Mouse (Mus musculus): ENCODE results near the gene Rtcb.

The Rtcb gene

DNA sequence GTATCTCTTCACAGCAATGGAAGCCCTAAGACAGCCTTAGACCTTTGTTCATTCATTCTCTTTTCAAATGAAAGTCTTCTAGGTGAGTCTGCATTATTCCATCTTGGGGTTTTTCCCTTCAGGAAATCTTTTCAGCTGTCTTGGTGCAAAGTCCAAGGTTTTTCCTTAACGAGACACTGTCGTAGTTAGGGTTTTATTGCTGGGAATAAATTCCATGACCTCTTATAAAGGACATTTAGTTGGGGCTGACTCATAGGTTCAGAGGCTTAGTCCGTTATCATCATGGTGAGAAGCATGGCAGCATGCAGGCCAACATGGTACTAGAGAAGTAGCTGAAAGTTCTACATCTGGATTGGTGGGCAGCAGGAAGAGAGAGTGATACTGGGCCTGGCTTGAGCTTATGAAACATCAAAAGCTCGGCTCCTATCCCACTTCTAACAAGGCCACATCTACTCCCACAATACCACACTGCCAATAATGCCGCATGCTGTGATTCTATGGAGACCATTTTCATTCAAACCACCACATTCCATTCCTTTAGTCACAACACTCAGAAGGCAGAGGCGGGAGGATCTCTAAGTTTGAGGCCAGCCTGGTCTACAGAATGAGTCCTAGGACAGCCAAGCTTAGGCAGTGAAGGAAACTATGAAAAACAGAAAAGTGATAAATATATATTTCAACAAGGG lies 21.2 kb downstream of the Rtcb start:
- DNase-seq, result no peak

DNA sequence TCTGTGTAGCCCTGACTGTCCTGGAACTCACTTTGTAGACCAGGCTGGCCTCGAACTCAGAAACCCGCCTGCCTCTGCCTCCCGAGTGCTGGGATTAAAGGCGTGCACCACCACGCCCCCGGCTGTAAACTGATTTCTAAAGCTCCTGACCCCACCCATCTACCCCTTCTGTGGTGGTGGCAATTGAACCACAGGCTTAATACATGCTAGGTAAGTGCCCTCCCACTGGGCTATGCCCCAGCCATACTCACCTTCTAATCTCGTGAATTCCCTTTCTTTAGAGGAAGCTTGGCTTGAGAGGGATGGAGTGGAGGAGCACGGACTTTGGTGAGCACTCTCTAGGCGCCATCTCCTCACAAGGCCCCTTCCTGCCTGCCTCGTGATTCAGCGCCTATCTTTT lies 27.7 kb downstream of the Rtcb start:
- DNase-seq, result no peak

GRCm38 (mm10) chr10:85929208-85929591 lies 28.4 kb downstream of the Rtcb start:
- no peak for DNase-seq

DNA sequence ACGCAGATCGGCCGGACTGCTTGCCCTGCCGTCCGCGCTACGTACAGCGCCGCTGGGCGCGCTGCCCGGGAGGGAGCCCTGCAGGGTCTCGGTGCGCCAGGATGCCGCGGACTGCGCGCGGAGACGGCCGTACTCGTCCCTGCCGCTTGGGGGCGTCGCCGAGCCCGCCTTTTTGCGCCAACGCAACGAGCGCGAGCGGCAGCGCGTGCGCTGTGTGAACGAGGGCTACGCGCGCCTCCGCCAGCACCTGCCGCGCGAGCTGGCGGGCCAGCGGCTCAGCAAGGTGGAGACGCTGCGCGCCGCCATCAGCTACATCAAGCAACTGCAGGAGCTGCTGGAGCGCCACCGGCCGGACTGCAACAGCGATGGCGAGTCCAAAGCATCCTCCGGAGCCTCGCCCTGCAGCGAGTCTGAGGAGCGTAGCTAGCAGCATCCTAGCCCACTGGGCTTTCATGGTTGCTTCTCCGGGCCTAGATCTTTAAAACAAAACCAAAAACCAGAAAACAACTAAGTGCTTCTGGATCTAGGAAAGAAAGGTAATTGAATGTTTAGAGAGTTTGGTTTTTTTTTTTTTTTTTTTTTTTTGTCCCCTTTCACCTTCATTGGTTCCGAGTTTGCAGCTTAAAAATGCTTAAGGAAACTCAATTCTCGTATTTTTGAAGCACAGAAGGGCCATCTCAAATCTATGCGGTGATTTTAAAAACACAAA lies 29.0 kb downstream of the Rtcb start:
- DNase-seq, result peak; percentile 90

DNA sequence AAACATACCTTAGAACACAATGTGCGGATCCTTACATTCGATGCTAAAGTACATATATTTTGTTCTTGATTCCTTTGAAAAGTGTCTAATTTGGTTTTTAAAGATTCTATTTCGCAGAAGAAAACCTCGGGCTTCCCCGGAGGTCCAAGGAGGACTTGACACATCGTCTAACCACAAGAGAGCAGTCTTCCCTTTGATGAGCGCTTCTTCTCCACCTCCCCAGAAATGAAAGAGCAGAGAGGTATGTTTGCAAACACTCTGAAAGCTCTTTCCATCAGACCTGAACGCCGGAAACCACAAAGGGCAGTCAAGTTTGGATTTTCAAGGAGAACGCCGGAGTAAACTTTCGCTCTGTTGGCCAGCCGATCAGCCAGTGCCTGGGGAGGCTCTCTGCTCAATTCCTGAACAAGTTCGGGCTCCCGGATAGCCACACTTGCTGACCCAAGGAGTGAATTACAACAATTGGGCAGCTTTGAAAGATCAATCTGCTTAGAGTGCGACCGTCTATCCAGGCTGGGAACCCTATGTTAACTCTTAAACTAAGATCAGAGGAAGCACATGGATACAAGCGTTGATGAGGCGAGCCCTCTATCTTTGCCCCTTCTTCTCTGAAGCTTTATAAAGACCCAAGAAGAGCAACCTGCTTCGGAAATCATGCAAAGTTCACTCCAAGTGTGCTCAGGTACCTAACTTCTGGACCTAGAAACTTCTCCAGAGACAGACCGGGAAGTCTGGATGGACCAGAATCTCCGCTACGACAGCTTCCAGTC lies 29.8 kb downstream of the Rtcb start, which contains the start of gene Ascl4:
Ascl4 (plus strand) TSS at position 6 of the 770 bp plus-strand sequence.
- no peak for DNase-seq

DNA sequence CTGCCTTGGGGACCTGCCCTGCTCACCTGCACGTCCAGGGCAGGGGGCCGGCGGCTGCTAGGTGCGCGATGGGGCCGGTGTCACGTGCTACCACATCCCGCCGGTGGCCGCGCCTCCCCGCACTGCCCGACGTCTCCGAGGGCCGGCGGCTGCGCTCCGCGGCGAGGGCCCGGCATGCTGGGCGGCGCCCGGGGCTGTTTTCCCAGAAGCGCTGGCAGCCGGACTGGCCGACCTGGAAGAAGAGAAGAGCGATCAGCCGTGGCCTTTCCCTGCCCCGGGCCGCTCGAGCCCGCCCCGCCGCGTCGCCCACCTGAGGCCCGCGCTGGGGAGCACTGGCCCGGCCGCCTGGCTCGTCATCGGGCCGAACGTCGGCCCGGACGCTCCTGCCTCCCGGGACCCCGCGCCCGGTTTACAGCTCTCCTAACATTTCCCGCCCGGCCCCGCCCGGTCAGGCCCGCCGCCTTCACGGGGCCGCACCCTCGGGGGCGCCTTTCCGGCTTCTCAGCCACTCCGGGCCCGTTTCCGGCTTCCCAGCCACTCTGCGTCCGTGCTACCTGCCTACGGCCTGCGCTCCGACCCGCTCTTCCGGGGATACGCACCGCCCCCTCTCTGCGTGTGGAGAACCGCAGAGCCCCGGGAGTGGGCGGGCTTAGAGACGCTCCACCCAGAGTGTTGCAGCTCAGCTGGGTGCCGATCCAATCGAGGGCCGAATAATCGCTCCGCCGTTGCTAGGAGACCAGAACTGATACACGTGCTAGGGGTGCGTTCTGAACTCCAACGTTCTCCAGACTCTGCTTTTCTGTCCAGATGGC lies 40.9 kb downstream of the Rtcb start, which contains the start of gene Prdm4:
Prdm4 (minus strand) TSS at position 645 of the 812 bp plus-strand sequence.
- peak; percentile 97 for DNase-seq

Data from cerebellum, adult 9-11 months (tissue).